Mouse (Mus musculus): ENCODE results near the gene Mucl3. TPM values are rescaled to one million over a fixed set of nuclear protein-coding genes. Genes with fewer than 3 reads are reported as not detected.
A peak's percentile ranks its signal among the peaks of the same experiment; 100 is the strongest.

The Mucl3 gene
- total and polyA plus RNA-seq, 2 experiments from 2014 or later: 0.10 TPM; not detected in 1

- Histone ChIP-seq H3K9ac (replicated peaks; ENCODE audit: low read length) (peak within 1 kb of the TSS; percentile 72), H3K27ac (peak within 1 kb of the TSS; percentile 88), H3K4me2 (ENCODE audit: low read depth, low read length) (peak within 1 kb of the TSS; percentile 99), H3K4me3 (ENCODE audit: low read length) (peak within 1 kb of the TSS; percentile 58), H3K36me3 (ENCODE audit: insufficient read depth, low read length) (peaks cover 6% of the 10 kb centered on the region), H3K9me3 (ENCODE audit: low read length) (no peaks in the 10 kb centered on the region), H3K27me3 (ENCODE audit: insufficient read depth, low read length) (no peaks in the 10 kb centered on the region), H3K4me1 (ENCODE audit: insufficient read depth, low read length) (no peaks in the 10 kb centered on the region)
- peak; percentile 36; the same call in 1 of the 2 replicates for TF ChIP-seq CTCF (IDR thresholded peaks at IDR 0.05; ENCODE audit: low read depth)
- DNase-seq (ENCODE audit: low spot score) (peak; percentile 98), ATAC-seq (peak; percentile 94)
- WGBS: under 1% methylated on average over 61 of the region's 61 CpGs
These were observed 24.0 kb upstream of the Mucl3 start, which contains the start of gene Vars2 for GRCm38 (mm10) chr17:35667334-35668065. Gene Vars2, minus strand, starts transcription at chr17:35667592.

GRCm38 (mm10) chr17:35666851-35667256 lies 23.4 kb upstream of the Mucl3 start:
- Histone ChIP-seq H3K4me3 (ENCODE audit: low read length) (peak overlapping the region; percentile 58), H3K9ac (replicated peaks; ENCODE audit: low read length) (peak overlapping the region; percentile 72), H3K4me1 (ENCODE audit: insufficient read depth, low read length) (no peaks in the 10 kb centered on the region), H3K27ac (peak overlapping the region; percentile 88), H3K27me3 (ENCODE audit: insufficient read depth, low read length) (no peaks in the 10 kb centered on the region), H3K4me2 (ENCODE audit: low read depth, low read length) (peak overlapping the region; percentile 99), H3K9me3 (ENCODE audit: low read length) (no peaks in the 10 kb centered on the region), H3K36me3 (ENCODE audit: insufficient read depth, low read length) (peaks cover 8% of the 10 kb centered on the region)
- ATAC-seq: peak; percentile 69
- peak; percentile 56 for DNase-seq (ENCODE audit: low spot score)
- TF ChIP-seq CTCF (IDR thresholded peaks at IDR 0.05; ENCODE audit: low read depth): no peak
- WGBS: 3% methylated on average over 13 of the region's 13 CpGs

GRCm38 (mm10) chr17:35665957-35666515 lies 22.5 kb upstream of the Mucl3 start:
- H3K9ac ChIP-seq (replicated peaks; ENCODE audit: low read length): no peak overlapping the region
- peak overlapping the region; percentile 99; the same call in 1 of the 2 replicates for H3K4me2 ChIP-seq (ENCODE audit: low read depth, low read length)
- TF ChIP-seq CTCF (IDR thresholded peaks at IDR 0.05; ENCODE audit: low read depth): peak; percentile 55
- WGBS: 81% methylated on average over 17 of the region's 17 CpGs
- H3K27ac ChIP-seq: no peak overlapping the region; the same call in 1 of the 2 replicates
- H3K4me3 ChIP-seq (ENCODE audit: low read length): no peak overlapping the region
- DNase-seq (ENCODE audit: low spot score): no peak
- peaks cover 16% of the 10 kb centered on the region for H3K36me3 ChIP-seq (ENCODE audit: insufficient read depth, low read length)
- no peaks in the 10 kb centered on the region for H3K27me3 ChIP-seq (ENCODE audit: insufficient read depth, low read length)
- no peaks in the 10 kb centered on the region for H3K9me3 ChIP-seq (ENCODE audit: low read length)
- no peaks in the 10 kb centered on the region for H3K4me1 ChIP-seq (ENCODE audit: insufficient read depth, low read length)
- ATAC-seq: no peak

GRCm38 (mm10) chr17:35653086-35653485 lies 9.6 kb upstream of the Mucl3 start:
- Histone ChIP-seq H3K9me3 (ENCODE audit: low read length) (no peaks in the 10 kb centered on the region), H3K9ac (replicated peaks; ENCODE audit: low read length) (no peak overlapping the region), H3K4me2 (ENCODE audit: low read depth, low read length) (no peak overlapping the region), H3K27ac (no peak overlapping the region), H3K27me3 (ENCODE audit: insufficient read depth, low read length) (no peaks in the 10 kb centered on the region), H3K4me1 (ENCODE audit: insufficient read depth, low read length) (no peaks in the 10 kb centered on the region), H3K36me3 (ENCODE audit: insufficient read depth, low read length) (peaks cover 18% of the 10 kb centered on the region), H3K4me3 (ENCODE audit: low read length) (no peak overlapping the region)
- no peak for TF ChIP-seq CTCF (IDR thresholded peaks at IDR 0.05; ENCODE audit: low read depth)
- no peak for DNase-seq (ENCODE audit: low spot score)
- no peak for ATAC-seq
- WGBS: 93% methylated on average over 2 of the region's 2 CpGs

- H3K4me1 ChIP-seq (ENCODE audit: insufficient read depth, low read length): no peaks in the 10 kb centered on the region
- 81% methylated on average over 2 of the region's 2 CpGs for WGBS
- no peaks in the 10 kb centered on the region for H3K36me3 ChIP-seq (ENCODE audit: insufficient read depth, low read length)
- no peaks in the 10 kb centered on the region; the same call in 1 of the 2 replicates for H3K27me3 ChIP-seq (ENCODE audit: insufficient read depth, low read length)
- no peak overlapping the region for H3K9ac ChIP-seq (replicated peaks; ENCODE audit: low read length)
- TF ChIP-seq CTCF (IDR thresholded peaks at IDR 0.05; ENCODE audit: low read depth): no peak
- no peak overlapping the region for H3K4me2 ChIP-seq (ENCODE audit: low read depth, low read length)
- H3K9me3 ChIP-seq (ENCODE audit: low read length): no peaks in the 10 kb centered on the region
- H3K4me3 ChIP-seq (ENCODE audit: low read length): no peak overlapping the region
- DNase-seq (ENCODE audit: low spot score): no peak
- ATAC-seq: no peak
- no peak overlapping the region for H3K27ac ChIP-seq
These were observed 5.9 kb upstream of the Mucl3 start for GRCm38 (mm10) chr17:35649429-35649828.

GRCm38 (mm10) chr17:35639352-35639751 lies 4.1 kb downstream of the Mucl3 start:
- 83% methylated on average over 6 of the region's 6 CpGs for WGBS
- Histone ChIP-seq H3K27me3 (ENCODE audit: insufficient read depth, low read length) (no peaks in the 10 kb centered on the region), H3K4me1 (ENCODE audit: insufficient read depth, low read length) (no peaks in the 10 kb centered on the region), H3K36me3 (ENCODE audit: insufficient read depth, low read length) (no peaks in the 10 kb centered on the region), H3K4me3 (ENCODE audit: low read length) (no peak overlapping the region), H3K9ac (replicated peaks; ENCODE audit: low read length) (no peak overlapping the region), H3K4me2 (ENCODE audit: low read depth, low read length) (no peak overlapping the region), H3K9me3 (ENCODE audit: low read length) (no peaks in the 10 kb centered on the region), H3K27ac (no peak overlapping the region)
- no peak for TF ChIP-seq CTCF (IDR thresholded peaks at IDR 0.05; ENCODE audit: low read depth)
- no peak for ATAC-seq
- DNase-seq (ENCODE audit: low spot score): no peak

Measured in hindbrain, postnatal 0 days (tissue).